Mouse (Mus musculus) intestine, embryonic 15.5 days (tissue): ENCODE data around the gene Wee2. TPM values are rescaled to one million over a fixed set of nuclear protein-coding genes. Genes with fewer than 3 reads are reported as not detected.

Experiments
- ATAC-seq: fragments of 200-750 bp; cut with Nextera tagmentation; 2 replicates; pipeline ENCODE4 v1.8.0; 2017; ENCODE audit warnings: moderate TSS enrichment, moderate library complexity
- H3K27ac ChIP-seq: fragments of 300-500 bp; sonication (generic); 2 replicates; pipeline ENCODE4 v1.5.1; 2015; ENCODE audit warnings: mild to moderate bottlenecking, inconsistent platforms
- H3K27me3 ChIP-seq: fragments of 300-500 bp; sonication (generic); replicated peaks from 2 replicates; pipeline ENCODE4 v1.6.1; 2015; ENCODE audit warnings: inconsistent platforms
- H3K36me3 ChIP-seq: fragments of 300-500 bp; sonication (generic); 2 replicates; pipeline ENCODE4 v1.6.1; 2015; ENCODE audit warnings: inconsistent platforms
- H3K4me1 ChIP-seq: fragments of 300-500 bp; sonication (generic); replicated peaks from 2 replicates; pipeline ENCODE4 v1.6.1; 2015; ENCODE audit warnings: inconsistent platforms
- H3K4me2 ChIP-seq: fragments of 300-500 bp; sonication (generic); replicated peaks from 2 replicates; pipeline ENCODE4 v1.6.1; 2015; ENCODE audit warnings: mild to moderate bottlenecking, inconsistent platforms
- H3K4me3 ChIP-seq: fragments of 300-500 bp; sonication (generic); replicated peaks from 2 replicates; pipeline ENCODE4 v1.5.1; 2015; ENCODE audit warnings: inconsistent platforms
- H3K9ac ChIP-seq: fragments of 300-500 bp; sonication (generic); 2 replicates; pipeline ENCODE4 v1.6.1; 2015; ENCODE audit warnings: inconsistent platforms
- H3K9me3 ChIP-seq: fragments of 300-500 bp; sonication (generic); 2 replicates; pipeline ENCODE4 v1.6.1; 2016; ENCODE audit warnings: inconsistent platforms
- WGBS: fragments of 180-500 bp; shearing (Covaris S2); methylation state at CpG from one replicate; pipeline ENCODE4 v1.1.7; 2015; 5-methylcytosine and 5-hydroxymethylcytosine counted together
- polyA plus RNA-seq: library from polyadenylated mRNA; unstranded; fragments of >200 nt; fragmentation: Nextera tagmentation; extraction: Ambion mirVana; gene quantifications from 2 replicates; pipeline ENCODE4 v1.2.1, GENCODE M21; 2015

Wee2 gene
- polyA plus RNA-seq, 1 experiment from 2014 or later = 0.05 TPM

DNA sequence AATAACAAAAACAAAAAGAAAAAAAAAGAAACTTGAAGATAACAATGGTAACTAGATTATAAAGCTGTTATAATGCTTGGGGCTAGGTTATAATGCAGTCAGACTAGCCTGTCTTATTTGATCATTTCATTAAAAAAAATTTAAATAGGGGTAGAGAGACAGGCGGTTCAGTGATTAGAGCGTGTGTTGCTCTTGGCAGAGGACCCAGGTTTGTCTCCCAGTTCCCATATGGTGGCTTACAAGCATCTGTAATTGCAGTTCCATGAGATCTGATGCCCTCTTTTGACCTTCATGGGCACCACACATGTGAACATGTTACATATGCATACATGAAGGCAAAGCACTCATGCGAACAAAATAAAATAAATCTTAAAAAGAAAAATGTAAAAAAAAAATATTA, 2.4 kb downstream of the Wee2 start:
- H3K9ac ChIP-seq = no peak overlapping the region

DNA sequence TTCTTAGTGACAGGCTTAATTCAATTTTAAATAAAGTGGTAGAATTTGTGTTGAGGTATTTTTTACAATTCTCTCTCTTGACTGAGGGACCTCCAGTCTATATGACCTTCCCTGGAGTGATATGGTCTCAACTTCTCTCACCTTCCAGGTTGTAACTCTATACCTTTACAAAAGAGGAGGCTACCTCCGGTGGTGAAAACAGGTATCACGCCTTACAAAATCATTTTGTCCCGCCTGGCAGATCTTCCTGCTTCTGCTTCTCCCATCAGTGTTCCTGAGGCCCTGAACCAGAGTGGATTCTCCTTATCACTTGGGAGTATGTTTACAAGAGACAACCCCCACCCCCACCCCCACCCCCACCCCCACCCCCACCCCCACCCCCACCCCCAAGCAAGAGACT, 2.9 kb downstream of the Wee2 start:
- no peaks in the 10 kb centered on the region for H3K27me3 ChIP-seq
- 36% methylated on average over 3 of the region's 3 CpGs for WGBS
- no peaks in the 10 kb centered on the region for H3K36me3 ChIP-seq
- ATAC-seq = no peak
- H3K9me3 ChIP-seq = no peaks in the 10 kb centered on the region
- no peak overlapping the region for H3K27ac ChIP-seq
- H3K4me3 ChIP-seq = no peak overlapping the region
- no peak overlapping the region for H3K4me2 ChIP-seq
- no peak overlapping the region for H3K9ac ChIP-seq
- no peaks in the 10 kb centered on the region for H3K4me1 ChIP-seq

More for the DNA sequence above, 2.4 kb downstream of the Wee2 start:
- no peak for ATAC-seq
- no peaks in the 10 kb centered on the region for H3K27me3 ChIP-seq
- H3K4me3 ChIP-seq = no peak overlapping the region
- H3K27ac ChIP-seq = no peak overlapping the region
- H3K4me2 ChIP-seq = no peak overlapping the region
- H3K36me3 ChIP-seq = no peaks in the 10 kb centered on the region
- H3K4me1 ChIP-seq = no peaks in the 10 kb centered on the region
- H3K9me3 ChIP-seq = no peaks in the 10 kb centered on the region
- WGBS = 80% methylated on average over 3 of the region's 3 CpGs

DNA sequence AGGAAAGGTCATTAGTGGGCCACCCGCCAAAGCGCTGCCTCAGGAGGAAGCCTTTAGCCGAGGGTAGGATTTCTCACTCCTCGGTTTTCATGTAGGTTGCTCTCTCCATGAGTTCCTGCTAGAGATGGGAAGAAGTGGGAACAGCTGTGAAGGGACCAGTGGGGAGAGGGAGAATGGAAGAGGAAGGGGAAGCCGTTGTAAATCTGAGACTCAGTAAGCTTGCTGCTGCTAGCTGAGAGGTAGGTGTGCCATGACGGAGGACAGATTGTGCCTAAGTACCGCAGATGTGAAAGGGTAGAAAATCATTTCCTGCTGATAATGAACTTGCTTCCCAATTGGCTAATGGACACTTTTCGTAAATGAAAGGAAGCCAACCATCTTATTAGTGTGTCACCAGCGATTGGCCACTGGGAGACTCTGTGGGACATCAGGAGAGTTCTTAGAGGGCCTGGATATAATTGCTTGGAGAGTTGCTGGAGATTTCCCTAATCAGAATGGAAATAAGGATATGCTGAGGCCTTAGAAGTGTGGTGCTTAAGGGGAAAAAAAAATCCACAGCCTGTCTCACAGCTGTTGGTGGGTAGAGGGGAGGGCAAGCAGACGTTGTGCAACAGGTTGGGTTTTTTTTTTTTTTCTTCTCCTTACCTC, 4.5 kb downstream of the Wee2 start:
- no peaks in the 10 kb centered on the region for H3K36me3 ChIP-seq
- no peak overlapping the region for H3K9ac ChIP-seq
- no peaks in the 10 kb centered on the region for H3K27me3 ChIP-seq
- no peak overlapping the region for H3K4me2 ChIP-seq
- ATAC-seq = no peak
- H3K27ac ChIP-seq = no peak overlapping the region
- no peaks in the 10 kb centered on the region for H3K9me3 ChIP-seq
- 32% methylated on average over 10 of the region's 10 CpGs for WGBS
- H3K4me3 ChIP-seq = no peak overlapping the region
- no peaks in the 10 kb centered on the region for H3K4me1 ChIP-seq

DNA sequence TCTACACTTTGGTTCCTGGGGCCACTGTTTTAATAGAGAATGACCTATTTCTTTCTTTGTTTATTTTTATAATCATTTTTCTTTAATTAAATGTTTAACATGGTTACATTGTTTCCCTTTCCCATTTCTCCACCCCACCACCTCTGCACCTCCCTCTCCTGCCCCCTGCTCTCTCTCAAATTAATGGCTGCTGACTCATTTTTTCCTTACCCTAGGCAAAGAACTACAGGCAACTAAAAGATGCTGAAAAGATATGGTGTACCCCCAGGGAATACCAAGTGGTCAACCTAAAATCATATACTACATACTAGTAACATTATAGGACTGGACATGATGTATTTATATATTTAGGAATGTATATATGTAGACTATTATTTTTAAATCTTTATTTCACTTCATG, 9.7 kb downstream of the Wee2 start:
- no peak for ATAC-seq

DNA sequence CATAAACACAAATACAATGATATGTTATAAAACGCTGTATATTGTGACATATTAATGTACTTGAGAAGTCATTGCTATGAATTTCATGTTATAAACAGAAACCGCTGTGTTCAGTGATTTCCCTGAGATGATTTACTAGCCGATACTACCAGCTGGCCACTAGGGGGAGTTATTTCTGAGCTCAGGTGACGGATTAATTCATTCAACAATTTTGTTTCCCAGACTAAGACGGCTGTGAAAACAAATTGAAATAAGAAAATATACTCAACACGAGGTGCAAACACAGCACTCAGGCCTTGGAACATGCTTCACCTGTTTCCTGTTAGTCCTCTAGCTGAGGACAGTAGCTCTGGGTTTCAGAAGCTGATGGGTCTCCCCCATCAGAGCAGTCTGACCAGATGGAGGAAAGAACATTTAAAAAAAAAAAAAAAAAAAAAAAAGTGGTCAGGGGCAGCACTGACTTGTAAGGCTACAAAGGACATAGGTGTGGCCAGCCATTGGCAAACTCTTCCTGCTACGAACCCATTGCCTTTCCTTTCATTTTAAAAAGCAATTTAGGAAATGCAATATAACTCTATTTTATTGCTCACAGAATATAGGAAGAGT, 15.7 kb downstream of the Wee2 start:
- WGBS = 23% methylated on average over 7 of the region's 7 CpGs
- ATAC-seq = no peak
- Histone ChIP-seq H3K9me3 (no peaks in the 10 kb centered on the region), H3K4me1 (no peaks in the 10 kb centered on the region), H3K4me2 (no peak overlapping the region), H3K9ac (no peak overlapping the region), H3K36me3 (no peaks in the 10 kb centered on the region), H3K4me3 (no peak overlapping the region), H3K27me3 (no peaks in the 10 kb centered on the region), H3K27ac (no peak overlapping the region)

More for the DNA sequence above, 9.7 kb downstream of the Wee2 start:
- no peak overlapping the region for H3K9ac ChIP-seq
- no peaks in the 10 kb centered on the region for H3K27me3 ChIP-seq
- no peaks in the 10 kb centered on the region for H3K36me3 ChIP-seq
- no peak overlapping the region for H3K4me2 ChIP-seq
- H3K4me1 ChIP-seq = no peaks in the 10 kb centered on the region
- H3K27ac ChIP-seq = no peak overlapping the region
- H3K9me3 ChIP-seq = no peaks in the 10 kb centered on the region
- H3K4me3 ChIP-seq = no peak overlapping the region

DNA sequence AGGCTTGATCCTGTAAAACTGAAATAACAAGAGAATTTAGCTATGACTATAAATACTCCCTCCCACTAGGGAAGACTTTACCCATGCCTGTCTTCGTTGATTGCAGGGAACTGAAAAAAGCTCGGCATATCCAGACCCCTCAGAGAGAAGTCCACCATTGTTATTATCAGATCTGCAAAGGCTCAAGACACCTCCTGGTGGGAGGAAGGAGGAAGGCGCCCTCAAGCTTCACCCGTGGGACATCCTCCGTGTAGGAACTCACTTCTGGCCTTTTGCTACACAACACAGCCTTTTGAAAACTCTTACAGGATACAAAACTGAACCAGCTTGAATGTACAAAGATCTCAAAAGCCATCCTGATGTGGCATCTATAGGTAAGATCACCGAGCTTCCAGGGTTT, 26.8 kb downstream of the Wee2 start:
- Histone ChIP-seq H3K9ac (no peak overlapping the region), H3K9me3 (no peaks in the 10 kb centered on the region), H3K27me3 (no peaks in the 10 kb centered on the region), H3K4me2 (no peak overlapping the region), H3K36me3 (no peaks in the 10 kb centered on the region), H3K4me1 (no peaks in the 10 kb centered on the region), H3K4me3 (no peak overlapping the region), H3K27ac (no peak overlapping the region)
- 46% methylated on average over 6 of the region's 6 CpGs for WGBS
- ATAC-seq = no peak

DNA sequence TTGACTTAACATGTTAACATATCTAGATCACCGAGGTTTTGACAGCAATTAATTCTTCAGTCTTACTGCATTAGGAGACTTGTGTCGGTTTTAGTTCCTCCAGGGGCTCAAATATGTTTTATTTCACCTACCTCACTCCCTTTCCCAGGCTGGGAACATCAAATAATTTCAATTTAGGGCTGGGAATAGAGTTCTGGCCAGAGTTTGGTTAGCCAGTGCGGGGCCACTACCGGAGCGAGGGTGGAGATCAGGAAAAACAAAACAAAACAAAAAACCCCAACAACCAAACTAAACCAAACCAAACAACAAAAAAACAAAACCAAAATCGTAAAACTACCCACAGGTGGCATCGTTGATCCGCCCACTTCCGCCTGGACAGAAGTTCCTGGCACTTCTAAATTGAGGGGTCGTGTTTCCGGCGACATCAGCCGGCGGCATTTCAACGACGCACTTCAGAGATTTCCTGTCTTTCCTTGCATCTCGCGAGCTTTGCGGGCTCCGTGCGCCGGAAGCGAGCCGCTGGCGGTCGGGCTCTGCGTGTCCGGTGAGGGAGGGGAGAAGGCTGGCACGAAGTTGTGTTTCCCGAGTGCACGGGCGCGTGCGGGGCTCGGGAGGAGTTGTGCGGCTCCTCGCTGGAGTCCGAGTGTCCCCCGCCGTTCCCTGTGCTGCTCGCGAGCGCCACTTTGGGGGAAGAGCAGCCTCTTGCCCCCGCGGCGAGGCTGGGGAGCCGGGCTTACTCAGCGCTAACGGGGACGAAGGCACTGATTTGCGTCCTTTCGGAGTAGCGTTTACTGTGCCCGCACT, 32.2 kb downstream of the Wee2 start, which contains the start of gene Ssbp1:
Gene Ssbp1 (plus strand): TSS at position 437 of the 804 bp plus-strand sequence.
- Histone ChIP-seq H3K27ac (peak within 1 kb of the TSS; percentile 96), H3K9me3 (no peaks in the 10 kb centered on the region), H3K4me1 (peaks cover 3% of the 10 kb centered on the region), H3K36me3 (peaks cover 15% of the 10 kb centered on the region), H3K4me2 (peak within 1 kb of the TSS; percentile 73), H3K27me3 (no peaks in the 10 kb centered on the region), H3K4me3 (peak within 1 kb of the TSS; percentile 82), H3K9ac (peak within 1 kb of the TSS; percentile 93)
- ATAC-seq = peak; percentile 98
- WGBS = under 1% methylated on average over 54 of the region's 54 CpGs

DNA sequence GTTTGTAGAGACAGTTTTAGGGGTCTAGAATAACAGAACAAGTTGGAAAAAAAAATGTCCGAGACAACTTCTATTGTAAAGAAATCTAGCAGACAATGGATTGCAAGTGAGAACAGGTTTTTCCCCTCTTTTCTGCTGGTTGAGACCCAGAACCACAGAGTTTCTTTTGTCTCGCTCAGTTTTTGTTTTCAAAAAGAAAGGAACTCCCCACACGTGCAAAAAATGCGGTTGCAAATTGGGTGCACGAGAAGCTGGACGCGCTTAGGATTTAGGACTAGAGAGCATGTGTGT, 32.8 kb downstream of the Wee2 start:
- Histone ChIP-seq H3K4me2 (peak overlapping the region; percentile 73), H3K4me1 (peaks cover 3% of the 10 kb centered on the region), H3K36me3 (peaks cover 17% of the 10 kb centered on the region), H3K9me3 (no peaks in the 10 kb centered on the region), H3K27ac (peak overlapping the region; percentile 96), H3K27me3 (no peaks in the 10 kb centered on the region), H3K4me3 (peak overlapping the region; percentile 82), H3K9ac (peak overlapping the region; percentile 93)
- ATAC-seq = 0 out of 2 replicates have a peak, but pooled peaks have one; percentile 13
- 1% methylated on average over 7 of the region's 7 CpGs for whole genome bisulfite sequencing

DNA sequence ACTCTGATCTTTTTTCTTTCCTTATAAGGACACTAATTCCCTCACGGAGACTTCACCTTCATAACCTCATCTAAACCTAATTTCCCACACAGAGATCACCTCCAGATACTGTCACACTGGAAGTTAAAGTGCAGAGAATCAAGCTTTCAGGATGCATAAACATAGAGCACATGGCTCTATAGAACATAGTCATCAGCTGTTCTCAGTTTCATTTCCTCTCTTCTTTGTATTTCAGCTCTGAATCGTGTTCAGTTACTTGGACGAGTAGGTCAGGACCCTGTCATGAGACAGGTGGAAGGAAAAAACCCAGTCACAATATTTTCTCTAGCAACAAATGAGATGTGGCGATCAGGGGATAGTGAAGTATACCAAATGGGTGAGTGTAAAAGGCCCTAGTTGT, 37.2 kb downstream of the Wee2 start:
- no peak for ATAC-seq
- H3K27me3 ChIP-seq = no peaks in the 10 kb centered on the region
- 86% methylated on average over 4 of the region's 4 CpGs for WGBS
- peaks cover 3% of the 10 kb centered on the region for H3K4me1 ChIP-seq
- no peak overlapping the region for H3K4me3 ChIP-seq
- H3K4me2 ChIP-seq = no peak overlapping the region
- peaks cover 34% of the 10 kb centered on the region for H3K36me3 ChIP-seq
- H3K9ac ChIP-seq = no peak overlapping the region
- H3K9me3 ChIP-seq = no peaks in the 10 kb centered on the region
- no peak overlapping the region for H3K27ac ChIP-seq

DNA sequence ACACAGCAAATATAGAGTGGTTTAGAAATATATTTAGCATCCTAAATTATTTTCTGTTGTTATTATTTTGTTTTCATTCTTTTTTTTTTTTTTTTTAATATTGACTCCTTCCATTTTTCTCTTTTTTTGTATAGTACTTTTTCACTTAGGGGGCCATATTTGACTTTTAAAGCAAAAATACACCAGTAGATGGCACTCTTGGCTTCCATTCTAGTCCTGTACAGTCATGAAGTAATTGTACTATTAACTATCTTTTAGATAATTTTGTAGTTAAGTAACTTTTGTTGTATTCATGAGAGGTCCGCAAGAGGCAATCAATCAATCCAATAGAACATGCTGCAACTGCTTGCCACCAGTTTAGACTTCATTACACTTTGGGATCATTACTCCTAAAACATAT, 40.8 kb downstream of the Wee2 start:
- Histone ChIP-seq H3K27me3 (no peaks in the 10 kb centered on the region), H3K4me3 (no peak overlapping the region), H3K4me1 (no peaks in the 10 kb centered on the region), H3K4me2 (no peak overlapping the region), H3K9me3 (no peaks in the 10 kb centered on the region), H3K27ac (no peak overlapping the region), H3K9ac (no peak overlapping the region), H3K36me3 (peaks cover 41% of the 10 kb centered on the region)
- 77% methylated on average over 1 of the region's 1 CpGs for whole genome bisulfite sequencing
- no peak for ATAC-seq

DNA sequence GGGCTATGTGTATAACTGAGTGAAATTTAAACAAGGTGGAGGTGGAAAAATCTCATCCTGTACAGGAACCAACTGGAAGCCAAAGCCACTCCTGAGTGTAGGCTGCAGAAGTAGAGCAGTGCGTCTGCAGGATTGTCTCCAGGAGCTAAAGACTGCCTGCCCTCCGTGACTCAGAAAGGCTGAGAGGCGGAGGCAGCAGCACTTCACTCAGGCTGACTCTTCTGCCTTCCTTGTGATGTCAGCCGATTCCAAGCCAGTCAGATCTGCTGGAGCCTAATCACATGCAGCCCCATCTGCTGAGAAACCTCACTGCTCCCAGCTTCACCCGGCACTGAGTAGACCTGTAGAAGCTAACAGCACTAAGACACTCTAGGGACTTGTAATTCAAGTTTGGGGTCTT, 43.4 kb downstream of the Wee2 start:
- ATAC-seq = no peak
- 93% methylated on average over 5 of the region's 5 CpGs for WGBS
- no peaks in the 10 kb centered on the region for H3K27me3 ChIP-seq
- H3K4me2 ChIP-seq = no peak overlapping the region
- H3K9ac ChIP-seq = no peak overlapping the region
- no peak overlapping the region for H3K4me3 ChIP-seq
- no peak overlapping the region for H3K27ac ChIP-seq
- peaks cover 23% of the 10 kb centered on the region for H3K36me3 ChIP-seq
- no peaks in the 10 kb centered on the region for H3K9me3 ChIP-seq
- no peaks in the 10 kb centered on the region for H3K4me1 ChIP-seq

DNA sequence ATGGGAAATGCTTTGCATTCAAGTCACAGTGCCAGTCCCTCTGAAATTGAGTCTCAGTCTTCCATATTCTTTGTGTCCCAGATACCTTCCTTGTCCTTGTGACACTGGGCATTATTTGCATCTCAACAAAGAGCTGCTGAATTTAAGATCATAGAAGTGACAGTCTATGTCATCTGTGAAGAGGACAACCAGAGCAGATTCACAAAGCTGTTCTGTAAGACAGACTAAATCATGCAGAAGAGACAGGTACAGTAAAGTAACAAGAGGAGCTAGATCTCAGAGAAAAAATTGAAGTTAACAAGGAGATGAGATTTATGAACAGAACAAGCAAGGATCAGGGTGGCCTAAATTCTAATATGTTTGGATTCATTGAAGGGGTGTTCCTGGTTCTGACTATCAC, 52.0 kb downstream of the Wee2 start, which contains the start of gene Tas2r137:
Gene Tas2r137 (plus strand): TSS at position 301 of the 400 bp plus-strand sequence.
- H3K4me3 ChIP-seq = no peak within 1 kb of the TSS
- no peak for ATAC-seq
- no peak within 1 kb of the TSS for H3K27ac ChIP-seq
- H3K9ac ChIP-seq = no peak within 1 kb of the TSS
- no peak within 1 kb of the TSS for H3K4me2 ChIP-seq
- no peaks in the 10 kb centered on the region for H3K4me1 ChIP-seq
- H3K27me3 ChIP-seq = no peaks in the 10 kb centered on the region
- H3K9me3 ChIP-seq = no peaks in the 10 kb centered on the region
- H3K36me3 ChIP-seq = no peaks in the 10 kb centered on the region
